In genomic region chr2:118677817-118678216, GRCm38 (mm10) we compare ENCODE assay signal across 8 mouse cellular contexts. TPM values are rescaled to one million over a fixed set of nuclear protein-coding genes. Genes with fewer than 3 reads are reported as not detected.
DNase-seq lines count a peak whose midpoint lies in the region; ATAC-seq and TF ChIP-seq lines count a peak whose summit lies in the region.

No protein-coding gene starts in this region.

- H3K4me2 ChIP-seq in liver, postnatal 0 days (ENCODE audit: low read depth, low read length) = peak overlapping the region; percentile 90
- peak overlapping the region; percentile 89 for H3K4me2 ChIP-seq in stomach, postnatal 0 days (replicated peaks; ENCODE audit: low read depth)

- peaks cover 13% of the 10 kb centered on the region for H3K4me1 ChIP-seq in liver, postnatal 0 days (ENCODE audit: insufficient read depth)
- H3K4me1 ChIP-seq in stomach, postnatal 0 days (replicated peaks; ENCODE audit: control insufficient read depth, insufficient read depth) = peaks cover 4% of the 10 kb centered on the region; the same call in 1 of the 2 replicates

- H3K9me3 ChIP-seq in liver, postnatal 0 days (ENCODE audit: low read length) = no peaks in the 10 kb centered on the region
- no peaks in the 10 kb centered on the region for H3K9me3 ChIP-seq in stomach, postnatal 0 days (ENCODE audit: control insufficient read depth, low read length)

- ATAC-seq in granulocyte monocyte progenitor cell, adult 5-6 weeks (replicated peaks; ENCODE audit: poor library complexity, severe bottlenecking) = 0 out of 2 replicates have a peak, but pooled peaks have one; percentile 15
- ATAC-seq in liver, postnatal 0 days = peak; percentile 83
- ATAC-seq in stomach, postnatal 0 days (ENCODE audit: low FRiP score, low TSS enrichment) = peak; percentile 43

- H3K4me3 ChIP-seq in liver, postnatal 0 days (ENCODE audit: low read depth, low read length) = peak overlapping the region; percentile 56
- peak overlapping the region; percentile 54 for H3K4me3 ChIP-seq in stomach, postnatal 0 days (ENCODE audit: low read depth, low read length)

- TF ChIP-seq EP300 in liver, postnatal 0 days (IDR thresholded peaks at IDR 0.05; ENCODE audit: low read depth) = no peak
- no peak for TF ChIP-seq EP300 in stomach, postnatal 0 days (optimal IDR thresholded peaks at IDR 0.05)

- H3K36me3 ChIP-seq in liver, postnatal 0 days (replicated peaks; ENCODE audit: insufficient read depth, low read length) = no peaks in the 10 kb centered on the region
- no peaks in the 10 kb centered on the region for H3K36me3 ChIP-seq in stomach, postnatal 0 days (ENCODE audit: control insufficient read depth, insufficient read depth, low read length)

- DNase-seq in cerebellum, adult 11-12 months = peak; percentile 48
- no peak for DNase-seq in cerebellum, postnatal 4 days (ENCODE audit: low spot score in 2 of 2)
- peak; percentile 66 for DNase-seq in brain, adult 2 months (ENCODE audit: low read depth, low spot score)
- DNase-seq in liver, postnatal 0 days = peak; percentile 48
- peak; percentile 61 for DNase-seq in stomach, postnatal 0 days (ENCODE audit: low spot score)
- no peak for DNase-seq in right cerebral cortex, postnatal 36 days (ENCODE audit: low spot score in 2 of 2)
- DNase-seq in ovary, postnatal 36 days (ENCODE audit: low spot score) = no peak

- peaks cover 52% of the 10 kb centered on the region for H3K27me3 ChIP-seq in liver, postnatal 0 days (ENCODE audit: insufficient read depth, low read length)
- H3K27me3 ChIP-seq in stomach, postnatal 0 days (ENCODE audit: control insufficient read depth, insufficient read depth, low read length) = peaks cover 5% of the 10 kb centered on the region; the same call in 1 of the 2 replicates

- peak overlapping the region; percentile 57 for H3K9ac ChIP-seq in liver, postnatal 0 days (replicated peaks)
- peak overlapping the region; percentile 66; the same call in 1 of the 2 replicates for H3K9ac ChIP-seq in stomach, postnatal 0 days (ENCODE audit: low read length)

- H3K27ac ChIP-seq in liver, postnatal 0 days (ENCODE audit: low read depth) = no peak overlapping the region
- H3K27ac ChIP-seq in stomach, postnatal 0 days (replicated peaks) = peak overlapping the region; percentile 63

- 18% methylated on average over 4 of the region's 4 CpGs for WGBS in liver, postnatal 0 days (ENCODE audit: insufficient replicate concordance)
- 23% methylated on average over 4 of the region's 4 CpGs for WGBS in stomach, postnatal 0 days

- no peak for TF ChIP-seq CTCF in liver, postnatal 0 days (IDR thresholded peaks at IDR 0.05; ENCODE audit: low read depth)
- TF ChIP-seq CTCF in stomach, postnatal 0 days (IDR thresholded peaks at IDR 0.05; ENCODE audit: low read depth) = no peak

RNA-seq across cellular contexts. Expression of gene Pak6, which starts 14.7 kb away (rescaled TPM):
- 0.32 TPM in 1 of 2 replicates, not detected in the other for total RNA-seq in granulocyte monocyte progenitor cell, adult 5-6 weeks (2014; fragmentation: Nextera tagmentation)
- 0.05 TPM in 1 of 2 replicates, not detected in the other for total RNA-seq in granulocyte monocyte progenitor cell, adult 5-6 weeks (2017)
- polyA plus RNA-seq in liver, postnatal 0 days (2015; fragmentation: Nextera tagmentation; extraction: Ambion mirVana) = 0.08 and 0.15 TPM in 2 replicates
- polyA plus RNA-seq in stomach, postnatal 0 days (2015; fragmentation: Nextera tagmentation; extraction: Ambion mirVana) = 3.7 and 5.3 TPM in 2 replicates

RNA-seq across cellular contexts. Expression of gene Ankrd63, which starts 25.9 kb away (rescaled TPM):
- total RNA-seq in granulocyte monocyte progenitor cell, adult 5-6 weeks (2014; fragmentation: Nextera tagmentation) = 0.77 and 1.0 TPM in 2 replicates
- total RNA-seq in granulocyte monocyte progenitor cell, adult 5-6 weeks (2017) = 0.62 and 0.69 TPM in 2 replicates
- polyA plus RNA-seq in liver, postnatal 0 days (2015; fragmentation: Nextera tagmentation; extraction: Ambion mirVana) = 0.02 TPM in 1 of 2 replicates, not detected in the other
- polyA plus RNA-seq in stomach, postnatal 0 days (2015; fragmentation: Nextera tagmentation; extraction: Ambion mirVana) = 0.11 and 0.27 TPM in 2 replicates

RNA-seq across cellular contexts. Expression of gene Plcb2, which starts 50.4 kb away (rescaled TPM):
- total RNA-seq in granulocyte monocyte progenitor cell, adult 5-6 weeks (2014; fragmentation: Nextera tagmentation) = 99.1 and 108 TPM in 2 replicates
- total RNA-seq in granulocyte monocyte progenitor cell, adult 5-6 weeks (2017) = 54.3 and 70.7 TPM in 2 replicates
- polyA plus RNA-seq in liver, postnatal 0 days (2015; fragmentation: Nextera tagmentation; extraction: Ambion mirVana) = 1.7 and 1.9 TPM in 2 replicates
- 0.58 and 0.64 TPM in 2 replicates for polyA plus RNA-seq in stomach, postnatal 0 days (2015; fragmentation: Nextera tagmentation; extraction: Ambion mirVana)

Comparison
In these comparisons a context has a peak if more than half of its experiments do, and no peak if none do; other contexts are left out.
1. DNase-seq: peak in cerebellum, adult 11-12 months (single experiment), brain, adult 2 months (single experiment), liver, postnatal 0 days (single experiment) and stomach, postnatal 0 days (single experiment); none in cerebellum, postnatal 4 days (0 of 2), right cerebral cortex, postnatal 36 days (0 of 2) and ovary, postnatal 36 days (single experiment).
2. ATAC-seq: peak in every context shown above with its lines; median percentile 83 in liver, postnatal 0 days; 43 in stomach, postnatal 0 days; 15 in granulocyte monocyte progenitor cell, adult 5-6 weeks.